Mouse (Mus musculus) ES-Bruce4 (cell line): ENCODE data around the gene Clta. TPM values are rescaled to one million over a fixed set of nuclear protein-coding genes. Genes with fewer than 3 reads are reported as not detected.

Experiments
- H3K27ac ChIP-seq: 2 replicates; pipeline ENCODE4 v1.5.1; 2012; ENCODE audit warnings: low read length, inconsistent platforms; ENCODE audit not compliant: insufficient read depth
- H3K27me3 ChIP-seq: 2 replicates; pipeline ENCODE4 v1.6.1; 2012; ENCODE audit warnings: mild to moderate bottlenecking, low read length, inconsistent platforms; ENCODE audit not compliant: control insufficient read depth, poor library complexity, insufficient read depth, severe bottlenecking
- H3K36me3 ChIP-seq: 2 replicates; pipeline ENCODE4 v1.6.1; 2012; ENCODE audit warnings: inconsistent platforms, mild to moderate bottlenecking, low read length, moderate library complexity; ENCODE audit not compliant: control insufficient read depth, poor library complexity, insufficient read depth, severe bottlenecking
- H3K4me1 ChIP-seq: one replicate; pipeline ENCODE4 v1.8.1; 2011; ENCODE audit warnings: low read length; ENCODE audit not compliant: control insufficient read depth, insufficient read depth
- H3K4me3 ChIP-seq: 2 replicates; pipeline ENCODE4 v1.5.1; 2011; ENCODE audit warnings: low read depth, mild to moderate bottlenecking, low read length
- H3K9ac ChIP-seq: 2 replicates; pipeline ENCODE4 v1.6.1; 2012; ENCODE audit warnings: low read depth, mild to moderate bottlenecking, inconsistent platforms; ENCODE audit not compliant: poor library complexity, severe bottlenecking
- H3K9me3 ChIP-seq: replicated peaks from 2 replicates; pipeline ENCODE4 v1.6.1; 2012; ENCODE audit warnings: mild to moderate bottlenecking, low read length, inconsistent platforms; ENCODE audit not compliant: control insufficient read depth, poor library complexity, insufficient read depth, severe bottlenecking
- CTCF ChIP-seq: IDR thresholded peaks from one replicate; pipeline ENCODE4 v1.8.1; 2011; ENCODE audit warnings: low read depth, low read length
- EP300 ChIP-seq: IDR thresholded peaks from 2 replicates; pipeline ENCODE4 v1.6.1; 2011; ENCODE audit warnings: low read depth, low read length; ENCODE audit not compliant: insufficient read depth
- POLR2A ChIP-seq: IDR thresholded peaks from one replicate; pipeline ENCODE4 v1.8.1; 2011; ENCODE audit warnings: low read length; ENCODE audit not compliant: insufficient read depth
- polyA plus RNA-seq: library from polyadenylated mRNA; stranded (reverse); fragments of >200 nt; gene quantifications from 2 replicates; pipeline ENCODE4 v1.2.4, GENCODE M21; 2011; ENCODE audit warnings: low read depth; ENCODE audit not compliant: missing spikeins, insufficient read depth, insufficient read length

Clta gene
- polyA plus RNA-seq, 1 experiment, result 277 TPM

DNA sequence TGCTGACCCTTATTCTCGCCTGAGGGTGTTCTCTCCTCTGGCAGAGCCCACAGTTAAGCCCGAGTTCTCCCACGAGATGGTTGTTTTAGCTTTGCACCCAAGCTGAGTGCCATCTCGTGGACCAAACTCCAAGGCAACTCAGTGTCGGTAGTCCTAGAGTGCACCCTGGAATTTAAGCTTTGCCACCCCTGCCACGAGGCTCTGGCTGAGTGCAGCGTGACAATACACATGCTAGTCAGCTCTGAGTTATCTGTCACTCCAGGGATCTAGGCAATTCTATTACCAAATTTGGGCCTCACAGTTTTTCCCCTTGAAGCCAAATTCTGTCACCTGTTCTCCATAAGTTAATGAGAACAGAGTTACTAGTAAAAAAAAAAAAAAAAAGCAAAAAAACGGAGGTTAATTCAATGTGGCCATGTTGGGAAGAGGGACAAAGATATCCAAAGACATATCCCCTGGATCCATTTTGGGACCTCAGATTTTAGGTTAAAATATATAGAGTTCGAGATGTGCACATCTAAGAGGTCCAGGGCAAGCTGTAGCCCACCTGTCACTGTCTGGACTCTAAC is 68.7 kb downstream of the Clta start:
- Histone ChIP-seq H3K9me3 (no peaks in the 10 kb centered on the region), H3K36me3 (no peaks in the 10 kb centered on the region), H3K27me3 (no peaks in the 10 kb centered on the region), H3K4me1 (no peaks in the 10 kb centered on the region), H3K4me3 (peak overlapping the region; percentile 71), H3K27ac (no peak overlapping the region), H3K9ac (peak overlapping the region; percentile 47)
- no peak for TF ChIP-seq POLR2A
- TF ChIP-seq CTCF, result no peak
- no peak for TF ChIP-seq EP300

DNA sequence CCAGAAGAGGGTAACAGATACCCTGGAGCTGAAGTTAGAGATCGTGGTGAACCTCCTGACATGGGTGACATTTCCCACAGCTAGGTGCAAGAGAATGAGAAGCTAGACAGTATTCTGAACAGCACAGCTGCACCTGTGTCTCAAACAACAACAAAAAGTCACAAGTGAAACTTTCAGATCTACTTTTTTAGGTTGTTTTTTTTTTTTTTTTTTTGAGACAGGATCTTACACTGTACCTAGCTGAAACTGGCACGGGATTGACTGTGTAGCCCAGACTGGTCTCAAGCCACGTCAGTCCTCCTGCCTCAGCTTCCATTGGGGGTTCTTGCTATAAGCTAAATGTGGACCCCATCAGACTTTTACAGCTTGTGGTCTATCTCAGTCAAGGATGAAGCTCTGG is 69.5 kb downstream of the Clta start:
- no peaks in the 10 kb centered on the region for H3K4me1 ChIP-seq
- no peaks in the 10 kb centered on the region for H3K36me3 ChIP-seq
- H3K9me3 ChIP-seq, result no peaks in the 10 kb centered on the region
- H3K9ac ChIP-seq, result no peak overlapping the region
- no peaks in the 10 kb centered on the region for H3K27me3 ChIP-seq
- H3K27ac ChIP-seq, result no peak overlapping the region
- no peak overlapping the region for H3K4me3 ChIP-seq
- no peak for TF ChIP-seq POLR2A
- no peak for TF ChIP-seq CTCF
- no peak for TF ChIP-seq EP300

DNA sequence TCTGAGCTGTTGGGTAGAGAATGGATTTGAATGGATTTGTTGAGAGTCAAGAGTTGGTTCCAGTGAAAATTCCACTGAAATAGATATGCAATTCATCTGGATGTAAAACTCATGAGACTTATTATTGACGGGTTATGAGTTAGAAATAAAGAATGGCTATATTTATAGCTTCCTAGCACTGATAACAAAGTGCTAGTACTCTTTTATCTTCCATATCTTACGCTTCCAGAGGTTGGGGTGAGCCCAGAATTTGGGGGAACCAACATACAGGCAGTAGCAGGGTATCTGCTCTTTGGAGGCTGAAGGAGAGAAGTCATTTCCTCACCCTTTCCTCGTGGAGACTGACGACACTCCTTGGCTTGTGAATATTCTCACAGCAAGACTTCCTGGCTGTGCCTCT is 70.2 kb downstream of the Clta start:
- Histone ChIP-seq H3K27ac (no peak overlapping the region), H3K4me3 (no peak overlapping the region), H3K36me3 (no peaks in the 10 kb centered on the region), H3K27me3 (no peaks in the 10 kb centered on the region), H3K9ac (no peak overlapping the region), H3K4me1 (no peaks in the 10 kb centered on the region), H3K9me3 (no peaks in the 10 kb centered on the region)
- TF ChIP-seq CTCF (no peak), EP300 (no peak), POLR2A (no peak)

DNA sequence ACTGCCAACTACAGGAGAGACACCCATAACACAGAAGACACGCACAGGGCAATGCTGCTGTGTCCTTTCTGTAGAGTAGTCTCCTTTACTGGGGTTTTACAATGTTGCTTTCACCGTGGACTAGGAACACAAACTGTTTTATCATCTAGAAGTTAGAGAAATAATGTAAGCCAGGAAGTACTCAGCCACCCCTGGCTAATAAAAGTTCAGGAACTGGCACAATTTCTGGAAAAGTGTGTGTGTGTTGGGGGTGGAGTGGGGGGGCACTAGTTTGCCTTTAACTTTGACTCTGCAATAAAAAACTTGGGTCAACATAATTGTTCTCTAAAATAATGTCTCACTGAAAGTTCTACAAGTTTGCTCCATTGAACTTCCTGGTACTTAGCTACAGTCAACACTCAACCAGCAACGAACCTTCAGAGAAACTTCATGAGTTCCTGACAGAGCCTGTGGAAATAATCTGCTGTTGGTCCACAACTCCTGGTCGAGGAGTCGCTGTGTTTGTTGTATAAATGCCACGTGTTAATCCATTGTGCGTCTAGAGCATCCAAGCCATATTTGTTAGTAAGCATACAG is 74.2 kb downstream of the Clta start:
- no peaks in the 10 kb centered on the region for H3K9me3 ChIP-seq
- H3K36me3 ChIP-seq, result no peaks in the 10 kb centered on the region
- H3K27ac ChIP-seq, result no peak overlapping the region
- H3K4me3 ChIP-seq, result no peak overlapping the region
- no peak overlapping the region for H3K9ac ChIP-seq
- no peak for TF ChIP-seq POLR2A
- no peak for TF ChIP-seq EP300
- no peak for TF ChIP-seq CTCF
- H3K4me1 ChIP-seq, result no peaks in the 10 kb centered on the region
- H3K27me3 ChIP-seq, result no peaks in the 10 kb centered on the region

Other genes with a start within 250 kb of the Clta start
- gene Olfr159, start 233.4 kb upstream of the Clta start, polyA plus RNA-seq, result not detected in 2 replicates
- gene Olfr156, start 180.6 kb upstream of the Clta start, polyA plus RNA-seq, result not detected in 2 replicates
- gene Olfr157, start 164.3 kb upstream of the Clta start, polyA plus RNA-seq, result not detected in 2 replicates
- not detected in 2 replicates for gene Olfr155, start 152.9 kb upstream of the Clta start, polyA plus RNA-seq
- 5.7 and 6.3 TPM in 2 replicates for gene Reck, start 128.9 kb upstream of the Clta start, polyA plus RNA-seq
- 155 and 156 TPM in 2 replicates for gene Glipr2, start 47.1 kb upstream of the Clta start, polyA plus RNA-seq
- not detected in 2 replicates for gene Ccin, start 21.0 kb upstream of the Clta start, polyA plus RNA-seq
- gene Gne, start 79.7 kb downstream of the Clta start, polyA plus RNA-seq, result 28.6 and 40.7 TPM in 2 replicates
- 133 and 136 TPM in 2 replicates for gene Rnf38, start 229.3 kb downstream of the Clta start, polyA plus RNA-seq